Mouse (Mus musculus) forebrain, embryonic 13.5 days (tissue): ENCODE data around the gene N4bp2l1. TPM values are rescaled to one million over a fixed set of nuclear protein-coding genes. Genes with fewer than 3 reads are reported as not detected.
A peak's percentile ranks its signal among the peaks of the same experiment; 100 is the strongest.

ENCODE experiments used
- ATAC-seq: fragments of 200-750 bp; cut with Nextera tagmentation; 2 replicates; pipeline ENCODE4 v1.8.0; 2017
- H3K27ac ChIP-seq: fragments of 300-500 bp; sonication (generic); 2 replicates; pipeline ENCODE4 v1.5.1; 2015; ENCODE audit warnings: inconsistent platforms, mild to moderate bottlenecking, moderate library complexity
- H3K27me3 ChIP-seq: fragments of 300-500 bp; sonication (generic); 2 replicates; pipeline ENCODE4 v1.6.1; 2015; ENCODE audit warnings: mild to moderate bottlenecking, inconsistent platforms
- H3K36me3 ChIP-seq: fragments of 300-500 bp; sonication (generic); 2 replicates; pipeline ENCODE4 v1.6.1; 2015; ENCODE audit warnings: mild to moderate bottlenecking, inconsistent platforms; ENCODE audit not compliant: poor library complexity, severe bottlenecking
- H3K4me1 ChIP-seq: fragments of 300-500 bp; sonication (generic); 2 replicates; pipeline ENCODE4 v1.6.1; 2015; ENCODE audit warnings: inconsistent platforms
- H3K4me2 ChIP-seq: fragments of 300-500 bp; sonication (generic); 2 replicates; pipeline ENCODE4 v1.6.1; 2015; ENCODE audit warnings: inconsistent platforms, mild to moderate bottlenecking, moderate library complexity
- H3K4me3 ChIP-seq: fragments of 300-500 bp; sonication (generic); 2 replicates; pipeline ENCODE4 v1.5.1; 2015; ENCODE audit warnings: mild to moderate bottlenecking, inconsistent platforms
- H3K9ac ChIP-seq: fragments of 300-500 bp; sonication (generic); 2 replicates; pipeline ENCODE4 v1.6.1; 2015; ENCODE audit warnings: mild to moderate bottlenecking, inconsistent platforms
- H3K9me3 ChIP-seq: fragments of 300-500 bp; sonication (generic); replicated peaks from 2 replicates; pipeline ENCODE4 v1.6.1; 2016; ENCODE audit warnings: inconsistent platforms
- WGBS: fragments of 180-500 bp; shearing (Covaris S2); methylation state at CpG from one replicate; pipeline ENCODE4 v1.1.7; 2015; 5-methylcytosine and 5-hydroxymethylcytosine counted together
- polyA plus RNA-seq: library from polyadenylated mRNA; unstranded; fragments of >200 nt; fragmentation: Nextera tagmentation; extraction: Ambion mirVana; gene quantifications from 2 replicates; pipeline ENCODE4 v1.2.1, GENCODE M21; 2015

N4bp2l1 gene
- polyA plus RNA-seq, 1 experiment from 2014 or later = 4.5 TPM

DNA sequence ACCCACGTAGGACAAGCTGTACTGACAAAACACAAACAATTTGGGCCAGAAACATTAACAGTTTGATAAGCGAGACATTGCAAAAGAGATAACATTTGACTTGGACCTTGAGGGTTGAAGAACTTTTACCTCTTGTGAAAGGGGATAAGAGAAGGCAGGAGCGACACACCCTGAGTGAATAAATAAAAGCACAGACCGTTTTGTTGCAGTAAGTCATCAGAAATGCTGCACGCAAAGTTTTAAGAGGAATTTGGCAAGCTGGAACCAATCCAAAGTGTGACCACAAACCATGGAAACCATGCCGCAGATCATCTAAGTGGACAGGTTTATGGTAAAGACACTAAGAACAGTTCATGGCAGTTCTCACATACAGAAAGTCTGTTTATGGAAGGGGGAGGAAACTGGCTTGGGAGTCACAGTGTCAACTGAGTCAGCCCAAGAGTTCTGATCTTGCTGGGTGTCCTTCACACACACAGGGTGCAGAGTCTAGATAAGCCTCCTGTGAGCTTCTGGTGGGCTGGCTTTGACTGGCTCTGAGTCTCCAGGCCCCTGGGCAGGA, 18.3 kb downstream of the N4bp2l1 start:
- WGBS = 86% methylated on average over 6 of the region's 6 CpGs
- no peak for ATAC-seq
- H3K27me3 ChIP-seq = no peaks in the 10 kb centered on the region

DNA sequence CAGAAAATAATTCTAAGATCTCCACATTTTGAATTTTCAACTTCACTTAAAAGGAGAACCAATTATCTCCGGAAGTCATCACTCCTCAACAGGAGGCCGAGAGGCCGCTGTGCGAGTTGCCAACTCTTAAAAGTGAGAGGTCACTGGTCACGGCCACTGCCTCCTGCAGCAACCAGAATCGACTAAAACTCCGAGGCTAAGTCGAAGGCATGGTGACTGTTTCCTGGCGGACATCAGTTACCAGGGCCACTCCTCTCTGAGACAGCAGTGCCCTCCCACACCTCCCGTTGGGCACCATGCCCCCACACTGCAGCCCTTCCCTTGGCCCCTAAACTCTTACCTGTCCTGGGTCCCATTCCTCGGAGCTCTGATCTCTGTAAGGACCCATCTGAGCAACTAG, 20.2 kb downstream of the N4bp2l1 start:
- H3K9ac ChIP-seq = no peak overlapping the region
- H3K4me2 ChIP-seq = no peak overlapping the region
- ATAC-seq = no peak
- H3K27ac ChIP-seq = no peak overlapping the region
- H3K4me3 ChIP-seq = no peak overlapping the region
- H3K36me3 ChIP-seq = peaks cover 21% of the 10 kb centered on the region; the same call in 1 of the 2 replicates
- H3K4me1 ChIP-seq = no peaks in the 10 kb centered on the region
- H3K27me3 ChIP-seq = no peaks in the 10 kb centered on the region
- no peaks in the 10 kb centered on the region for H3K9me3 ChIP-seq
- WGBS = 88% methylated on average over 11 of the region's 11 CpGs

More for the DNA sequence above, 18.3 kb downstream of the N4bp2l1 start:
- H3K36me3 ChIP-seq = 0 out of 2 replicates have a peak, but pooled peaks cover 6% of the 10 kb centered on the region
- no peak overlapping the region for H3K4me2 ChIP-seq
- no peaks in the 10 kb centered on the region for H3K9me3 ChIP-seq
- no peak overlapping the region for H3K27ac ChIP-seq
- no peaks in the 10 kb centered on the region for H3K4me1 ChIP-seq
- H3K9ac ChIP-seq = no peak overlapping the region
- H3K4me3 ChIP-seq = no peak overlapping the region

DNA sequence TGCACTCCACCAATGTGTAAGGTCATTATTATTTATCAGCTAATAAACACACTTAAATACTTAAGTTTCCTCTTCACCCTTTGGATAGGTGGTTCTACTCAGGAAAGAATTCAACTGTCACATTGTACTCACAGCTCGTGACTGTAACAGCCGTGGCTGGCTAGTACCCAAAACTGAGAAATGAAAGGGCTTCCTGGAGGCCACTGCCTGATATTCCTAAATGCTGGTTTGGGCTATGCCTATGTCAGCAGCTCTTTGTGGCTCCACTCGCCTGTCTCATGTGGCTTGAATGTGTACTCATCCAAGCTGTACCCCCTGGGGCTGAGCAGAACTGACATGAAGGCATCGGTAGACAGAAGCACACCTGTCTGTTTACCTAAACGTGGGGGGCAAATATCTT, 22.1 kb downstream of the N4bp2l1 start:
- no peak overlapping the region for H3K9ac ChIP-seq
- no peaks in the 10 kb centered on the region for H3K4me1 ChIP-seq
- H3K36me3 ChIP-seq = peaks cover 33% of the 10 kb centered on the region
- no peak overlapping the region for H3K4me3 ChIP-seq
- no peak for ATAC-seq
- no peak overlapping the region for H3K27ac ChIP-seq
- H3K4me2 ChIP-seq = no peak overlapping the region
- H3K9me3 ChIP-seq = no peaks in the 10 kb centered on the region
- H3K27me3 ChIP-seq = no peaks in the 10 kb centered on the region
- 79% methylated on average over 5 of the region's 5 CpGs for WGBS

DNA sequence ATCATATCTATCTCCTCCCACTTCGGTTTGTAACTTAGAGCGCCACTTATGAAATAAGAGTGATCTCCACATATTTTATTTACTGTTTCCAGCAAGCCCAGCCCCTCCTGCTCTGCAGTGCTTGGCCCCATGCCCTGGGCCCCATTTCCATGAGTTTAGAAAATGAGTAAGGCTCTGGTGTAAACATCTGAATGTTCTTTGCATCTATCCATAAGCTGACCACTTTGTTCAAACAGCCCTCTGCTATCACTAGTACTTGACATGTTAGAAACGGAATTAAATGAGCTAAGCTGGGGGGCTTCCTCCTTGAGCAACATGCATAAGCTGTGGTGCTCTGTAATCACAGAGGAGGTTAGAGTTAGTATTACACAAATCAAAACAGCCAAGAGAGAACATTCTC, 22.6 kb downstream of the N4bp2l1 start:
- Histone ChIP-seq H3K27ac (no peak overlapping the region), H3K4me2 (no peak overlapping the region), H3K36me3 (peaks cover 37% of the 10 kb centered on the region), H3K4me1 (no peaks in the 10 kb centered on the region), H3K9me3 (no peaks in the 10 kb centered on the region), H3K4me3 (no peak overlapping the region), H3K27me3 (no peaks in the 10 kb centered on the region), H3K9ac (no peak overlapping the region)
- ATAC-seq = no peak
- WGBS = 91% methylated on average over 3 of the region's 3 CpGs

DNA sequence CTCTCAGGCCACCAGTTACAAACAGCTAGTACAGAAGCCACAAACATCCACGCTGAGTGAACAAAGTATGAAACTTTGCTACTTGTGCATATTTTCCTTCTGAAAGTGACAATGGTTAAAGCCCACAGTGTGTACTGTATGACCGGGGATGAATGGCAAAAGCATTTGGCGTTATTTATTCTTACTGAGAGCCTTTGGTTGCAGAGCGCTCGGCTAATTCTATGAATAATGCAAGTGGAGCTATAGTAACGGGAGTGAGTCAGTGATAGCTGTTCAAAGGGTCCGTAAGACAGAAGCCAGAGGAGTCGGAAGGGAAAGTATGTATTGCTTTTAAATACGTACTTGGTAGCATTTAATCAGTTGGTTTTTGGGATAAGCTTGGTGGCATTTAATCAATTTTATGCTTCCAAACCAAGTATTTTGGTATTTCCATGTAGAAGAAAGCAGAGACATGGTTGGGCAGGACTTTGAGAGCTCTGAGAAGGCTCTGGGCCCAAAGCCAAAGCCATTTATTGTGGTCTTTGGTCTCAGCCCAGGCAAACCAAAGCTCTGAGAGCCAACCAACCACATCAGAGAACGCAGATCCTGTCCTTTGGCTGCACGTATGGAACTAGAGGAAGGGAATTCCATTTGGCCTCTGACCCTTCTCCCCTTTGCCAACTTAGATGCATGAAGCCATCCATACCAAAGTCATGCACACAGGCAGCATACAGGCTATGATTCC, 26.3 kb downstream of the N4bp2l1 start:
- Histone ChIP-seq H3K4me2 (no peak overlapping the region), H3K27me3 (no peaks in the 10 kb centered on the region), H3K4me1 (no peaks in the 10 kb centered on the region), H3K4me3 (no peak overlapping the region), H3K9me3 (no peaks in the 10 kb centered on the region), H3K9ac (no peak overlapping the region), H3K27ac (0 out of 2 replicates have a peak overlapping the region, but pooled peaks have one; percentile 19), H3K36me3 (peaks cover 59% of the 10 kb centered on the region)
- ATAC-seq = peak; percentile 43; the same call in 1 of the 2 replicates
- WGBS = 77% methylated on average over 11 of the region's 11 CpGs

DNA sequence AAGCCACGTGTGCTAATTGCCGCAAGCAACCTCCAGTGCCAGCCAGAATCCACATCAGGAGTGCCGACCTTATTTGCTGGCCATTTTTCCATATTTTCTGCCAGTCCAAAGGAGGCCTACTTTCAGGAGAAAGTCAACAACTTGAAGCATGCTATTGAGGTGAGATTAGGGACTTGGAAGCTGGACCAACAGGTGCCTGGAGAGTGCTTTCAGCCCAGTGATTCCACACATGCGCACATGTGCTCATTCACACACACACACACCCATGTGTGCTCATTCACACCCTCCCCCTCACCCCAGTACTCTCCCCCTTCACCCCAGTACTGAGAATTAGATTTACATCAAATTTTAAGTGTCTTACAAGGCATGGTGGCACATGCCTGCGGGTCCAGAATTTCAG, 30.0 kb downstream of the N4bp2l1 start:
- 86% methylated on average over 5 of the region's 5 CpGs for whole genome bisulfite sequencing
- Histone ChIP-seq H3K4me3 (no peak overlapping the region), H3K9ac (no peak overlapping the region), H3K4me2 (no peak overlapping the region), H3K4me1 (no peaks in the 10 kb centered on the region), H3K36me3 (peaks cover 62% of the 10 kb centered on the region), H3K27ac (no peak overlapping the region), H3K27me3 (no peaks in the 10 kb centered on the region), H3K9me3 (no peaks in the 10 kb centered on the region)
- ATAC-seq = no peak

DNA sequence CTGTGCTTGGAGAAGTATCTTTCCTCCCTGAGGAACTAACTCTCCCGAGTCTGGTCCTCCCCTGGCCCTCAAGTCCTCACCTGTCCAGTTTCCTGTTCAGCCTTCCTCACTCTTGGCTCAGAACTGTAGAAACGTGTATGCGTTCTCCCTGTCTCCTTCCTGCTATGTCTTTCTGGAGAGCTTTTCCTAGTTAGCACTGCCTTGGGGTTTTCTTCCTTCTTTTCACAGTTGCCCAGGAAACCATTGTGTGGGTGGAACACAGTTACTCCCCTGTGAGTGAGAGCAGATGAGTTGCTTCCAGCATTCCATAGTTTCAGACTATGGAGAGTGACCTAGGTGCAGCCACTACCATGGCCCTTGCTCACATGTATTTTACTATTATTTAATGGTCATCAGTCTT, 30.8 kb downstream of the N4bp2l1 start:
- Histone ChIP-seq H3K4me2 (no peak overlapping the region), H3K9me3 (no peaks in the 10 kb centered on the region), H3K9ac (no peak overlapping the region), H3K4me1 (no peaks in the 10 kb centered on the region), H3K36me3 (peaks cover 65% of the 10 kb centered on the region), H3K27me3 (no peaks in the 10 kb centered on the region), H3K27ac (no peak overlapping the region), H3K4me3 (no peak overlapping the region)
- WGBS = 62% methylated on average over 3 of the region's 3 CpGs
- no peak for ATAC-seq

DNA sequence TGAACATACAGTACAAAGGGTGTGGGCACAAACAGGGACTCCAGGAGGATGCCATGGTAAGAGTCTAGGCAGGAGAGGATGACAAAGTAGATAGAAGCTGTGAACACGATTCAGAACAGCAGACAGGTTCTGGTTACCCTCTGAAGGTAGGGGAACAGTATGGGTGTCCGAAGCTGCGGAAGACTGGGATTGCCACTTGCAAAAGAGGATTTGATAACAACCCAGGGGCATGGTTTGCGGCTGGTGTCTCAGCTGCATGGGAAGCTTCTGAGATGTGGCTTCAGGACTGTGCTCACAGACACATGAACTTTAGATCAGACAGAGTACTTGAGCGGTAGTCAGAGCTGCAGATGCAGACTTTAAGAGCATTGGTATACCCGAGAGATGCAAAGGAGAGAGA, 32.6 kb downstream of the N4bp2l1 start:
- no peaks in the 10 kb centered on the region for H3K4me1 ChIP-seq
- H3K36me3 ChIP-seq = peaks cover 60% of the 10 kb centered on the region
- H3K4me2 ChIP-seq = no peak overlapping the region
- no peak overlapping the region for H3K4me3 ChIP-seq
- no peak overlapping the region for H3K9ac ChIP-seq
- H3K27ac ChIP-seq = no peak overlapping the region
- no peak for ATAC-seq
- 93% methylated on average over 6 of the region's 6 CpGs for WGBS
- no peaks in the 10 kb centered on the region for H3K9me3 ChIP-seq
- H3K27me3 ChIP-seq = no peaks in the 10 kb centered on the region

DNA sequence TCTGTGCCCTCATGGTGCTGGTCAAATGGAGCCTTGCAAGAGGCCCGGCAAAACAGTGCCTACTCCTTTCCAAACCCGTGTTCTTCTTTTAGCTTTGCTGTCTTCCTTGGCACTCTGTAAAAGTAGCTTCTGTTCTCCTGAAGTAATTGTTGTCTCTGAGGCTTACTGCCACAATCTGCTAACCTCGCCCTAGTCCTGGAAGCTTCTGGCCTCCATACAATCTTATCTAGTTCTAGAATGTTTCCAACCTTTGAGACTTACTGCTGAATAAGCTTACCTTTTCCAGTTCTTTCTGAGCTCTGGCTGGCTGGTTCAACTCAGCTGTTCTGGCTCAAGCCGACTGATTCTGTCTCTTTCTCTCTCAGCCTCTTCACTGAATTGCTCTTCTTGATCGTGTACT, 35.2 kb downstream of the N4bp2l1 start:
- 93% methylated on average over 5 of the region's 5 CpGs for WGBS
- no peaks in the 10 kb centered on the region for H3K9me3 ChIP-seq
- H3K27ac ChIP-seq = no peak overlapping the region
- no peak overlapping the region for H3K9ac ChIP-seq
- H3K4me1 ChIP-seq = no peaks in the 10 kb centered on the region
- no peak overlapping the region for H3K4me3 ChIP-seq
- H3K36me3 ChIP-seq = peaks cover 53% of the 10 kb centered on the region
- no peak overlapping the region for H3K4me2 ChIP-seq
- no peaks in the 10 kb centered on the region for H3K27me3 ChIP-seq
- ATAC-seq = no peak

DNA sequence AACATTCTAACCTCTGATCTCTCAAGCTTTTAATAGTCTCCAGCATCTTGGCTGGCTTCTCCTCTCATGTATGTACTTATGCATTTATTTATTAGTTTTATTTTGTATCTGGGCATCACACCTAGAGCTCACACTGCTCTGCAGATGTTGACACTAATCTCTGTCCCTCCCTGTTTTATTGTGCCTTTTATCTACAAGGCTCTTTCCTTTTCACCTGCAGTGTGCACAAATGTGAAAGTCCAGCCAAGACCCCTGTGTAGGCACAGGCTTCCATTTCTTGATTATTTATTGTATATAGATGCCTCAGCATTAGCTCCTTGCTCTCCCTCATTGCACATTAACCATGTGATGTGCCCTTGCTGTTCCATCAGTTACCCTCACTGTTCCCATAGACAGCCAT, 35.6 kb downstream of the N4bp2l1 start:
- Histone ChIP-seq H3K27ac (no peak overlapping the region), H3K27me3 (no peaks in the 10 kb centered on the region), H3K4me3 (no peak overlapping the region), H3K9ac (no peak overlapping the region), H3K36me3 (peaks cover 53% of the 10 kb centered on the region), H3K4me1 (no peaks in the 10 kb centered on the region), H3K4me2 (no peak overlapping the region), H3K9me3 (no peaks in the 10 kb centered on the region)
- no peak for ATAC-seq

DNA sequence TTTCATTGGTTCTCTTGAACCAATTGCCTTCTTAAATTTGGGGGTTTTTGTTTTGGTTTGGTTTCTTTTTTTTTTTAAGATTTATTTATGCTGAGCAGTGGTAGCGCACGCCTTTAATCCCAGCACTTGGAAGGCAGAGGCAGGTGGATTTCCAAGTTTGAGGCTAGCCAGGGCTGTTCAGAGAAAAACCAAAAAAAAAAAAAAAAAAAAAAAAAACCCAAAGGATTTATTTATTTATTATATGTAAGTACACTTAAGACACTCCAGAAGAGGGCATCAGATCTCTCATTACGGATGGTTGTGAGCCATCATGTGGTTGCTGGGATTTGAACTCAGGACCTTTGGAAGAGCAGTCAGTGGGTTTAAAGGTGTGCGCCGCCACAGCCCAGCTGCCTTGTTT, 36.1 kb downstream of the N4bp2l1 start:
- no peak overlapping the region for H3K9ac ChIP-seq
- H3K4me3 ChIP-seq = no peak overlapping the region
- no peaks in the 10 kb centered on the region for H3K9me3 ChIP-seq
- H3K27ac ChIP-seq = no peak overlapping the region
- peaks cover 52% of the 10 kb centered on the region for H3K36me3 ChIP-seq
- no peak overlapping the region for H3K4me2 ChIP-seq
- ATAC-seq = no peak
- H3K4me1 ChIP-seq = no peaks in the 10 kb centered on the region
- WGBS = 96% methylated on average over 5 of the region's 5 CpGs
- H3K27me3 ChIP-seq = no peaks in the 10 kb centered on the region

DNA sequence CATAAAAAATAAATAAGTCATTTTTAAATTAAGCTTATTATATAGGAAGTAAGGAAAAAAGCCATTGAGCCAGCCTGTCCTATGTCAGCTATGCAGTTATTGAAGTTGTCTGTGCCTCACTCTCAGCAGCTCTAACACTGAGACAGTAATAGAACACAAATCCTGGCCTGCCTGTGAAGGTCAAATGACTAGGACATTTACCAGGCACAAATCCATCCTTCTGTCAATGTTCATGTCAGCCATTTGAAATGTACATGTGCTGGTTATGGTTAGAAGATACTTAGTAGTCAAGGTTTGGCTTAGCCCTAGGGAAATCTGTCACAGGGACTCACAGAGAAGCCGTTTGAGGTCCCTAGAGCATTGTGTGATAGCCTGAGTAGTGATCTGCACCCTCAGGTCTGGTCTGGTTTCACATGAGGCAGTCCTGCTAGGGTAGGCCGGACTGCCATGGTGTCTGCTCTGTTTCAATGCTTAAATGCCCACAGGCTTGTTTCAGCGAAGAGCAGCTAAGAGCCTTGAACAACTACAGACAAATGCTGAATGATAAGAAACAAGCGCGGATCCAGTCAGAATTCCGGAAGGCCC, 37.4 kb downstream of the N4bp2l1 start:
- WGBS = 93% methylated on average over 6 of the region's 6 CpGs
- H3K9ac ChIP-seq = no peak overlapping the region
- no peak overlapping the region for H3K27ac ChIP-seq
- H3K4me1 ChIP-seq = no peaks in the 10 kb centered on the region
- no peaks in the 10 kb centered on the region for H3K9me3 ChIP-seq
- no peak overlapping the region for H3K4me3 ChIP-seq
- H3K4me2 ChIP-seq = no peak overlapping the region
- H3K27me3 ChIP-seq = no peaks in the 10 kb centered on the region
- ATAC-seq = no peak
- peaks cover 43% of the 10 kb centered on the region for H3K36me3 ChIP-seq
